Mouse (Mus musculus) layer of hippocampus, adult 2 months (tissue): Measurements from ENCODE around the gene Ttc23. TPM values are rescaled to one million over a fixed set of nuclear protein-coding genes. Genes with fewer than 3 reads are reported as not detected.

Experiments
- DNase-seq, 2 experiments: peaks; one replicate each; pipeline ENCODE4 v3.0.0; 2022; ENCODE audit warnings: low spot score in 2 of 2
- H3K27ac ChIP-seq: fragments of 200-600 bp; 2 replicates; pipeline ENCODE4 v1.8.1; 2022
- H3K4me3 ChIP-seq: fragments of 200-600 bp; 2 replicates; pipeline ENCODE4 v1.8.1; 2022; ENCODE audit warnings: mild to moderate bottlenecking
- CTCF ChIP-seq: fragments of 200-600 bp; conservative IDR thresholded peaks from 2 replicates; pipeline ENCODE4 v1.8.1; 2022; ENCODE audit warnings: antibody characterized with exemption, mild to moderate bottlenecking, moderate library complexity
- total RNA-seq, 2 experiments: library from RNA; stranded (reverse); gene quantifications; 2 replicates each; pipeline ENCODE4 v1.2.3; 2021

The Ttc23 gene
- total RNA-seq, 2 experiments from 2014 or later, result 4.6 to 7.9 TPM

DNA sequence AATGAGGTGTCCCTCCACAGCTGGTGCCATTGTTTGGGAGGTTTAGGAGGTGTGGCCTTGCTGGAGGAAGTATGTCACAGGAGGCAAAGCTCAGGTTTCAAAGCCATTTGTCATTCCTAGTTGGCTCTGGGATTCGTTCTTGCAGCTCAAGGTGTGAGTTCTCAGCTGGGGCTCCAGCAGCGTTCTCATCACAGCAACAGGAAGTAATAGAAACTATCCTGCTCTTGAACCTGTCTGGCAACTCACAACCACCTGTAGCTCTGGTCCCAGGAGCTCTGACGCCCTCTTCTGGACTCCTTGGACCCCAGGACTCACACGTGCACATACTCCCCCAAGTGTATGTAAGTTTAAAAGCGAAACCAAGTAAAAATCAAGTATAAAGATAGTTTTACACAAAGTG, 17.5 kb upstream of the Ttc23 start:
- no peak for DNase-seq
- no peak; the same call in 1 of the 2 replicates for TF ChIP-seq CTCF
- no peak overlapping the region for H3K4me3 ChIP-seq
- no peak overlapping the region for H3K27ac ChIP-seq

DNA sequence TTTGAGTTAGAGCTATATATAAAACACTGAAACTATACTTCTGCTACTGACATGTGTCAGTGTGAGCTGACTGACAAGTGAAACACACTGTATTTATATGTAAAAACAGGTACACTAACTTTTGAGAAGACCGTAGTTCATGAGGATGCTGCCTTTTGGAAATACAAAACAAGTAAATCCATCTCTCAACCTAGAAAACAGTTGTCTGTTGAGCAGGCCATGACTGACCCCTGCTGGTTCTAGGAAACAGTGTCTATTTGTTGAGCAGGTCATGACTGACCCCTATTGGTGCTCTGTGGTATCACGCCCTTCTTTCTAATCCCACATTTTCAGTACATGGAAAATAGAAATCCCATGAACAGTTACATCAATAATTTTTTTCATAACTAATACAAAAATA, 16.4 kb upstream of the Ttc23 start:
- DNase-seq, result peak; percentile 75 to 85
- peak; percentile 100 for TF ChIP-seq CTCF
- Histone ChIP-seq H3K27ac (peak overlapping the region; percentile 47), H3K4me3 (no peak overlapping the region)

DNA sequence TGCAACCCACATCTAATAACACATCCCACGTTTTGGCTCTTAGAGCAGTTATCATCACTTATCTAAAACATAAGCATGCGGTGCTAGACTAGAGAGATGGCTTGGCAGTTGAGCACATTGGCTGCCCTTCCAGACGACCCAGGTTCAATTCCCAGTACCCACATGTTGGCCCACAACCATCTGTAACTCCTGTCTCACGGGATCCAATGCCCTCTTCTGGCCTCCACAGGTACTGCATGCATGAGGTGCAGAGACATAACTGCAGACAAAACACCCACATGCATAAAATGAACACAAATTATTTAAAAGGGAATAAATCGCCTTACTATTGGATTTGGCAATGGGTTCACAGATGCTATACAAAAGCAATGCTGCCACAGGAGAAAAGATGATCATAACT, 14.8 kb upstream of the Ttc23 start:
- TF ChIP-seq CTCF, result peak; percentile 67

DNA sequence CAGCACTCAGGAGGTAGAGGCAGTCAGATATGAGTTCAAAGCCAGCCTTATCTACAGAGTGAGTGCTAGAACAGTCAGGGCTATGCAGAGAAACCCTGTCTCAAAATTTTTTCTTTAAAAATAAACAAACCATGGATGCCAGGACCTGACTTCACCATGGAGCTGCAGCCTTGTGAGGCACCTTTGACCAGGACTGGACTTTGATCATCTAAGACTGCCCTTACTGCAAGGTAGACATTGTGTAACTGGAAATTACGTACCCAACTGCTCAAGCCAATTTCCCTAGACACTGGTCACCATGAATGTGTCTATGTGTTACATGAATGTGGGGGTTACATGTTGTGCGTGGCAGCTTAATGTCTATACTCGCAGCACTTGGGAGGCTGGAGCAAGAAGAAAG, 13.0 kb upstream of the Ttc23 start:
- DNase-seq, result no peak
- H3K27ac ChIP-seq, result no peak overlapping the region
- TF ChIP-seq CTCF, result no peak
- no peak overlapping the region for H3K4me3 ChIP-seq

More for the DNA sequence above, 14.8 kb upstream of the Ttc23 start:
- H3K27ac ChIP-seq, result no peak overlapping the region
- no peak overlapping the region for H3K4me3 ChIP-seq
- DNase-seq, result no peak

DNA sequence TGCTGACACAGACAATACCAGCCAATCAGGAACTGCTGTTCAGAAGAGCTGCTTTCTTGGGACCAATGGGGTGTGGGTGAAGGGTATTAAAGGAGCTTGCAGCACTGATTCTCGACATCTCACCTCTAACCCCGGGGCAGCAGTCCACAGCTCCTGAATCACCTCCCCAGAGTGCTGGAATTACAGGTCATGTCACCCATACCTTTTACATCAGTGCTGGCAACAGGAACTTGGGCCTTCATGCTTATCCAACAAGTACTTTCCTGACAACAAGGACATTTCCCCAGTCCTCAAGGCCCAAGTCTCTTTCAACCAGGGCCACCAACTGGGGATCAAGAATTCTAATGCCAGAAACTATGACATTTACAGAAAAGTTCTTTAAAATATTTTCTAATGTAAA, 11.0 kb upstream of the Ttc23 start:
- H3K27ac ChIP-seq, result no peak overlapping the region
- no peak overlapping the region for H3K4me3 ChIP-seq
- TF ChIP-seq CTCF, result no peak
- no peak for DNase-seq

DNA sequence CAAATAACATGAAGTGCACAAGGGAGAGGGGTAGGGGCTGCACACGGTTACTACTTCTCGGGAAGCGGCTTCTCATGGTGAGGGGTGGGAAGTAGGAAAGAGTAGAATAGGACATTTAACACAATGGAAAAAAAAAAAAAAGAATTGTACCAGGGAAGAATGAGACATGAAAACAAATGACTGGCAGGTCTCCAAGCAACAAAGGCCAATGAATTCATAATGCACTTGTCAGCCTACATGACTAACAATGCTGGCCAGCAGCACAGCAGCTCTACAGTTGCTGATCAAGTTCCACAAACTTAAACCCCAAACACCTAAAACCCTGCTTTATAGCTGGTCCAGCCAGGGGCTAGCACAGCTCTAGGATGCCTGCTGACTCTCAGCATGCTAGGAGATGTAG, 8.2 kb upstream of the Ttc23 start:
- TF ChIP-seq CTCF, result no peak

DNA sequence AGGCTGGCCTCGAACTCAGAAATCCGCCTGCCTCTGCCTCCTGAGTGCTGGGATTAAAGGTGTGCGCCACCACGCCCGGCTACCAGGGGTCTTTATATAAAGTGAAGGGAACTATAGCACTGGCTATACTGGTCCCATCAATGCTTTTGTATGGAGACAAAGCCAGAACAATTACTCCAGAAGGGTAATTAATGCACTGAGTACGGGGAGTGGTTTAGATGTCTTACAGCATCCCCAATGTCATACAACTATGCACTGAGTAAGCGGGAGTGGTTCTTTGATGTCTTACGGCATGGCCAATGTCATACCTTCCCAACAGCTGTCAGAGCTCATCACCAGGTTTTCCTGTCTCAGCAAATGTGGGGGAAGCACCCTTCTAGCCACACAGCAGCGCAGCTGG, 4.3 kb upstream of the Ttc23 start:
- no peak for DNase-seq
- Histone ChIP-seq H3K27ac (no peak overlapping the region), H3K4me3 (no peak overlapping the region)
- TF ChIP-seq CTCF, result no peak

More for the DNA sequence above, 8.2 kb upstream of the Ttc23 start:
- peak overlapping the region; percentile 53; the same call in 1 of the 2 replicates for H3K27ac ChIP-seq
- no peak for DNase-seq
- no peak overlapping the region for H3K4me3 ChIP-seq

DNA sequence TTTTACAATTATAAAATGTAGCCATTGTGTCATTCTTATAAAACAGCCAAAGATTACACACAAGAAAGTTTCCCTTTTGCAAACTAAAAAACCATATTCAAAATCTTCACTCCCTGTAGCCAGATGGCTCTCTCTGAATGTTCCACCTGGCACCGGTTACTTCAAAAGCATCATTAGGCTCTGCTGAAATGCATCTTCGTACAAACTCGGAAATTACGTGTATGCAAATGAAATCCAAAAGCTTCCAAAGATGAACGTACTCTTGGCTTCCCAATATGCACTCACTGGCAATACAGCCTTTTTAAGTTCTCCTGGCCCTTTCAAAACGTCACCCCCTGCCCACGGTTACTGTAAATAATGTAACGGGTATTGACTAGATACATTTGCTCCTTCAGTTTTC, 2.9 kb upstream of the Ttc23 start:
- TF ChIP-seq CTCF, result no peak
- peak in 1 of 2 experiments; percentile 37 for DNase-seq
- H3K27ac ChIP-seq, result peak overlapping the region; percentile 93
- H3K4me3 ChIP-seq, result peak overlapping the region; percentile 80

DNA sequence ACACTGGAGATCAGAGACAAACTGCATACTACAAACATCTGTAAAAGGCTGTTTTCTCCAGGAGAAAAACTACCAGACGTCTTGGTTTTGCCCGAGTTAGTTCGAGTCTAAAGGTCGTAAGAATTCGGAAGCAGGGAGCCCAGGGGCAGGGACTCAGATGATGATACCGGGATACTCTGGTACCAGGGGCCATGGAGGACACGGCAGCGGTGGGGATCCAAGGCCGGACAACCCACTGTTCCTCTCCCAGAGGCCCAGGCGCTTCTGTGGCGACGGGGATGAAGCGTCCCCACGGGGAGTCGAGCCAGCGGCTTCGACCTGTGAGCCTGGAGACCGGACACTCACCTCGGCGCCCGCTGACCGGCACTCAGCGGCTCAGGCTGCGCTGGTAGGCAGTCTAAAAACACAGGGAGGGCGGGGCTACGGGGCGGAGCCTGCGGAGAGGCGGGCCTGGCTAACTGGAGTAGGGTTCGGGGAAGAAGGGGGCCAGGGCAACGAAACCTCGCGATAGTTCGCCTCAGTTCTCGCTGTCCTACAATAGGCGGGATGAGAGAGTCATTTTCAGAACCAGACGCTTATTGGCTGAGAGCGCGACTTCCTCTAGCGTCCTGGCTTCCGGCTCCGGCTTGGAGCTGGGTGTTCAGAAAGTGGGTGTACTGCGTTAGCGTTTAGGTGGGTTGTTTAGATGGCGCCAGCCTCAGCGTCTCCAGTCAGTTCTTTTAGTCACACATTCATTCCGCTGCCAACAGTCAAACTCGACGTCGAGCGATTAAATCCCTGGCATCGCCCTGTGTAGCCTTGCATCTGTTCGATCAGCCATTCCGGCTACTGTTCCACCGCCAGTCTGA, 2.2 kb upstream of the Ttc23 start, which contains the start of gene Lrrc28:
Gene Lrrc28, minus strand, starts transcription at position 436 of the 848 bp plus-strand sequence.
- TF ChIP-seq CTCF, result 0 out of 2 replicates have a peak, but pooled peaks have one; percentile 11
- Histone ChIP-seq H3K4me3 (peak within 1 kb of the TSS; percentile 80), H3K27ac (peak within 1 kb of the TSS; percentile 96)
- peak; percentile 98 to 100 for DNase-seq

DNA sequence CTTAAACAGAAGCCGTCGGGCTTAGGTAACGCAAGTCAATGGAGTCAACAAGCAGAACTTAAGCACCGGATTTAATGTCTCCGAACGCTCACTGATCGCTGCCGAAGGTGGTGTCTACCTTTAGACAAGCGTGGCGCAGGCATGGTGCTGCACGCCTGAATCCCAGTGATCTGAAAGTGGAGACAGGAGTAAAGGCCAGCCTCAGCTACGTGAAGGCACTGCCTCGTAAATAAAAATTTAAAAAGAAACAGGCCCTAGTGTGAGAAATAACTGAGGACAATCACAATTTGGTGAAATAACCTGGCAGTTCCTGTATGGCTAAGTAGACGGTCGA, 1.6 kb upstream of the Ttc23 start:
- DNase-seq, result no peak
- peak overlapping the region; percentile 80 for H3K4me3 ChIP-seq
- no peak for TF ChIP-seq CTCF
- H3K27ac ChIP-seq, result peak overlapping the region; percentile 96

DNA sequence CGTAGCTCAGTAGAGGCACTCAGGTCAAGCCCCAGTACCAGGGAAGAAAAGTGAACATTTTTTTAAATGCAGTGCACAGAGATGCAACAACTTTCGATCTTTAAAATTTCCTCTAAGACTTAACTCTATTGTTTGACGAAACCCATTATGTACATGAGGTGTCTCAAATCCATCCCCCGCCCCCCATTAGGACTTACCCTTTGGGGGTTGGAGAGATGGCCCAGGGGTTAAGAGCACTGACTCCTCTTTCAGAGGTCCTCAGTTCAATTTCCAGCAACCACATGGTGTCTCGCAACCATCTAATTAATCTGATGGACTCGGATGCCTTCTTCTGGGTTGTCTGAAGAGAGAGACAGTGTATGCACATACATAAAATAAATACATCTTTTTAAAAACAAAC, 1.1 kb upstream of the Ttc23 start:
- Histone ChIP-seq H3K4me3 (peak overlapping the region; percentile 80), H3K27ac (peak overlapping the region; percentile 96)
- no peak for TF ChIP-seq CTCF
- DNase-seq, result no peak

DNA sequence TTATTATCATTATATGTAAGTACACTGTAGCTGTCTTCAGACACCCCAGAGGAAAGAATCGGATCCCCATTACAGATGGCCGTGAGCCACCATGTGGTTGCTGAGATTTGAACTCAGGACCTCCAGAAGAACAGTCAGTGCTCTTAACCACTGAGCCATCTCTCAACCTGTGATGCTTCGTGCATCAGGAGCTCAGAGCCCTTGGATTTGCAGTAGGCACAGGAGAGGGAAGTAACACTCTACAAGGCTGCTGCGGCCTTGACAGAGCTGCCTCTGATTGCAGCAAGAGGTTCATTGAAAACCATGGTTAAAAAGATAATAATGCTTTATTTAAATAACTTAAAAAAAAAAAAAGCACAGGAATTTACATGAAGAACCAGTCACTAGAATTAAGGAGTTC, 1.2 kb downstream of the Ttc23 start:
- H3K4me3 ChIP-seq, result no peak overlapping the region; the same call in 1 of the 2 replicates
- no peak for TF ChIP-seq CTCF
- DNase-seq, result no peak

DNA sequence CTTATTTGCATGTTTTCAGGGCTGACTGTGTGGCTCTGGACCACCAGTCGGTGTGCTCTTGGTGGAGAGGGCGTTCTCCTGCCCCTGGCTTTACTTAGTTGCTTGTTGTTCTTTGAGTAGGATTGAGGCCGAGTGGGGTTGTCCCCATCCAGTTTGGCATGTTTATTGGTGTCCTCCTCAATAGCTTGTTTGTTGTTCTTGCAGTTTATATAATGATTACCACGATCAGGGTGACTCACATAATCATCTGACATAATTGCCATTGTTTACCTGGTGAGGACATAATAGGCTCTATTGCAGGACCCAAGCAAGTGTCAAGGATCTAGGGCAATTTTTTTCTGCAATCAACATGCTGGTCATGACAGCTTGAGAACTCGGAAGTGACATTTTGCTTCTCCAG, 5.0 kb downstream of the Ttc23 start:
- peak overlapping the region; percentile 41; the same call in 1 of the 2 replicates for H3K27ac ChIP-seq
- no peak overlapping the region for H3K4me3 ChIP-seq
- TF ChIP-seq CTCF, result no peak
- no peak for DNase-seq

More for the DNA sequence above, 1.2 kb downstream of the Ttc23 start:
- H3K27ac ChIP-seq, result no peak overlapping the region

DNA sequence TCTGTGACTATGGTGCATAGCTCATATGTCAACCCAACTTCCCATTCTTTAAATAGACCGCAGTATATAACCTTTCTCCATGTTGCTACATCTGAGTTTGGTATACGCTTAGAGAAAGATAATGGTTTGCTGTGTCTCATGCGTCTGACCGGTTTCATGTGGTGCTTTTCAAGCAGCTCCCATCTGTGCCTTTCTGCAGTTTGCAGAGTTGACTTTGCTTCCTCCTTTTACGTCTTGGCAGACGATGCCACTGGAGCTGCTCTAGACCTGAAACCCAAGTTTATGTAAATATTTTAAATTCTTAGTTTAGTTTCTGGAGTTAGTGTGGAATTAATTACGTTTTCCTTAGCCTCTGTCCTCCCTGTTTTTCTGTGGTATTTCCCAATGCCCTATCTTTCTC, 7.5 kb downstream of the Ttc23 start:
- no peak for DNase-seq
- H3K4me3 ChIP-seq, result no peak overlapping the region
- H3K27ac ChIP-seq, result no peak overlapping the region
- TF ChIP-seq CTCF, result no peak
